In the genomic region with DNA sequence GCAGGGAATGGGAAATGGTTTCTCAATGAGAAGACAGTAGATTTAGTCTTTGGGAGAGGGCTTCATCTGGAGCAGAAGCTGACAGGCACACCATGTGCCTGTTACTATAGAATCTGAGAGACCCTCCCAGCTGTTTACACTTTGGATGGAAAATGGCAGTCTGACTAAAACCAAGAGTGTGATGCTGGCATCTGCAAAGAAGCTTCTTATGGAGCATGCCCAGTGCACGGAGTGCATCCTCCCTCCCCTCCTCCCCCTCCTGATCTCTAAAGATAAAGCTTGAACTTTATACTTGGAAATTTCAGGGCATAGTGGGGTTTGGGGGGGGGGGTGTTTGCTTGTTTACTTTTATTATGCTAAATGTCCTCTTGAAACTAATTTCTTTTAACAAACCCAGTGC, we compare ENCODE assay signal across 8 mouse cellular contexts.
A peak's percentile ranks its signal among the peaks of the same experiment; 100 is the strongest.
DNase-seq lines count a peak whose midpoint lies in the region; ATAC-seq and TF ChIP-seq lines count a peak whose summit lies in the region.
"Had no signal": no experiment of that assay in that cellular context is flagged by ENCODE, and none has a peak within 500 bp of the region (broad histone marks: within the 10 kb centered on the region; RNA-seq: fewer than 3 reads in every experiment).

No protein-coding gene starts in this region.

- no peak for DNase-seq in heart, adult 18-20 months
- DNase-seq in lung, postnatal 4 days: no peak
- no peak for DNase-seq in forebrain, postnatal 0 days

- no peak overlapping the region for H3K4me3 ChIP-seq in heart, embryonic 14.5 days (ENCODE audit: control insufficient read depth in 1 of 2, insufficient read depth in 1 of 2, low read depth in 1 of 2, low read length in 2 of 2)
- H3K4me3 ChIP-seq in lung, embryonic 16.5 days (ENCODE audit: low read length): no peak overlapping the region
- H3K4me3 ChIP-seq in forebrain, postnatal 0 days (ENCODE audit: low read depth, low read length): peak overlapping the region; percentile 40
- H3K4me3 ChIP-seq in neural tube, embryonic 15.5 days (replicated peaks): no peak overlapping the region; the same call in 1 of the 2 replicates

- H3K4me2 ChIP-seq in heart, embryonic 14.5 days (ENCODE audit: low read length): peak overlapping the region; percentile 62; the same call in 1 of the 2 replicates
- no peak overlapping the region for H3K4me2 ChIP-seq in lung, embryonic 16.5 days (ENCODE audit: low read depth, low read length)
- H3K4me2 ChIP-seq in forebrain, postnatal 0 days (ENCODE audit: low read depth): peak overlapping the region; percentile 56
- H3K4me2 ChIP-seq in neural tube, embryonic 15.5 days: peak overlapping the region; percentile 60

- H3K4me1 ChIP-seq in heart, embryonic 14.5 days (ENCODE audit: control insufficient read depth in 2 of 2, insufficient read depth in 2 of 2, low read length in 2 of 2): peaks cover 5 to 19% of the 10 kb centered on the region in 2 experiments
- H3K4me1 ChIP-seq in lung, embryonic 16.5 days (replicated peaks; ENCODE audit: control insufficient read depth, insufficient read depth, low read length): peaks cover 13% of the 10 kb centered on the region
- peaks cover 18% of the 10 kb centered on the region for H3K4me1 ChIP-seq in forebrain, postnatal 0 days (ENCODE audit: insufficient read depth)
- peaks cover 29% of the 10 kb centered on the region for H3K4me1 ChIP-seq in neural tube, embryonic 15.5 days

- H3K36me3 ChIP-seq in heart, embryonic 14.5 days (ENCODE audit: control insufficient read depth, insufficient read depth, low read length): 0 out of 2 replicates have a peak, but pooled peaks cover 5% of the 10 kb centered on the region
- H3K36me3 ChIP-seq in lung, embryonic 16.5 days (ENCODE audit: control insufficient read depth, insufficient read depth, low read length): no peaks in the 10 kb centered on the region
- H3K36me3 ChIP-seq in forebrain, postnatal 0 days (ENCODE audit: insufficient read depth): no peaks in the 10 kb centered on the region
- H3K36me3 ChIP-seq in neural tube, embryonic 15.5 days: no peaks in the 10 kb centered on the region
- H3K36me3 ChIP-seq: embryonic facial prominence, embryonic 13.5 days had no signal

- H3K9me3 ChIP-seq in heart, embryonic 14.5 days (ENCODE audit: control insufficient read depth, low read length): no peaks in the 10 kb centered on the region
- H3K9me3 ChIP-seq in lung, embryonic 16.5 days (ENCODE audit: control insufficient read depth, low read length): no peaks in the 10 kb centered on the region
- no peaks in the 10 kb centered on the region for H3K9me3 ChIP-seq in forebrain, postnatal 0 days (ENCODE audit: low read length)
- no peaks in the 10 kb centered on the region for H3K9me3 ChIP-seq in neural tube, embryonic 15.5 days (replicated peaks)
- H3K9me3 ChIP-seq: embryonic facial prominence, embryonic 13.5 days had no signal

- H3K9ac ChIP-seq in heart, embryonic 14.5 days (ENCODE audit: low read length): no peak overlapping the region
- no peak overlapping the region for H3K9ac ChIP-seq in lung, embryonic 16.5 days (ENCODE audit: low read length)
- H3K9ac ChIP-seq in forebrain, postnatal 0 days: no peak overlapping the region
- H3K9ac ChIP-seq in neural tube, embryonic 15.5 days (replicated peaks): no peak overlapping the region
- H3K9ac ChIP-seq: embryonic facial prominence, embryonic 13.5 days had no signal

- H3K27me3 ChIP-seq in heart, embryonic 14.5 days (ENCODE audit: control insufficient read depth, insufficient read depth, low read length): no peaks in the 10 kb centered on the region
- H3K27me3 ChIP-seq in lung, embryonic 16.5 days (ENCODE audit: control insufficient read depth, insufficient read depth, low read depth, low read length): no peaks in the 10 kb centered on the region
- H3K27me3 ChIP-seq in forebrain, postnatal 0 days (ENCODE audit: insufficient read depth, low read length): no peaks in the 10 kb centered on the region
- no peaks in the 10 kb centered on the region for H3K27me3 ChIP-seq in neural tube, embryonic 15.5 days (replicated peaks)
- H3K27me3 ChIP-seq: embryonic facial prominence, embryonic 13.5 days had no signal

- no peak for TF ChIP-seq CTCF in forebrain, postnatal 0 days (IDR thresholded peaks at IDR 0.05; ENCODE audit: low read depth)

- no peak overlapping the region for H3K27ac ChIP-seq in heart, embryonic 14.5 days (replicated peaks in 1 of 2; ENCODE audit: control insufficient read depth in 1 of 2, insufficient read depth in 1 of 2, low read depth in 2 of 2, low read length in 2 of 2)
- H3K27ac ChIP-seq in lung, embryonic 16.5 days (ENCODE audit: low read length): no peak overlapping the region
- H3K27ac ChIP-seq in forebrain, postnatal 0 days (ENCODE audit: low read depth, low read length): peak overlapping the region; percentile 46; the same call in 1 of the 2 replicates
- H3K27ac ChIP-seq in neural tube, embryonic 15.5 days (replicated peaks): peak overlapping the region; percentile 7; the same call in 1 of the 2 replicates
- H3K27ac ChIP-seq: embryonic facial prominence, embryonic 13.5 days had no signal

- ATAC-seq in heart, embryonic 14.5 days (ENCODE audit: insufficient number of reproducible peaks, insufficient read depth, low FRiP score, low read depth): no peak
- 0 out of 2 replicates have a peak, but pooled peaks have one; percentile 23 for ATAC-seq in lung, embryonic 16.5 days (ENCODE audit: low read depth)
- peak; percentile 59 for ATAC-seq in forebrain, postnatal 0 days
- peak; percentile 60 for ATAC-seq in neural tube, embryonic 15.5 days (ENCODE audit: low FRiP score)
- no peak for ATAC-seq in megakaryocyte, adult 5-6 weeks (ENCODE audit: poor library complexity, severe bottlenecking)

- WGBS in heart, embryonic 14.5 days: 56% methylated on average over 1 of the region's 1 CpGs
- WGBS in lung, embryonic 16.5 days: 40% methylated on average over 1 of the region's 1 CpGs
- 43% methylated on average over 1 of the region's 1 CpGs for WGBS in forebrain, postnatal 0 days
- WGBS in neural tube, embryonic 15.5 days: 55% methylated on average over 1 of the region's 1 CpGs

Comparison
In these comparisons a context has a peak if more than half of its experiments do, and no peak if none do; other contexts are left out.
1. ATAC-seq: peak in lung, embryonic 16.5 days (single experiment), forebrain, postnatal 0 days (single experiment) and neural tube, embryonic 15.5 days (single experiment); none in heart, embryonic 14.5 days (single experiment) and megakaryocyte, adult 5-6 weeks (single experiment).
2. H3K27ac ChIP-seq: peak in forebrain, postnatal 0 days (single experiment) and neural tube, embryonic 15.5 days (single experiment); none in heart, embryonic 14.5 days (0 of 2) and lung, embryonic 16.5 days (single experiment).